Mouse (Mus musculus) adrenal gland (tissue): ENCODE data around the gene Itga1.

Experiments used
- intact Hi-C: fragments of 180-260 bp; cut with DNase I; formaldehyde crosslinking; loops from one replicate; pipeline ENCODE4 v1.15.1; 2025

Gene Itga1

DNA sequence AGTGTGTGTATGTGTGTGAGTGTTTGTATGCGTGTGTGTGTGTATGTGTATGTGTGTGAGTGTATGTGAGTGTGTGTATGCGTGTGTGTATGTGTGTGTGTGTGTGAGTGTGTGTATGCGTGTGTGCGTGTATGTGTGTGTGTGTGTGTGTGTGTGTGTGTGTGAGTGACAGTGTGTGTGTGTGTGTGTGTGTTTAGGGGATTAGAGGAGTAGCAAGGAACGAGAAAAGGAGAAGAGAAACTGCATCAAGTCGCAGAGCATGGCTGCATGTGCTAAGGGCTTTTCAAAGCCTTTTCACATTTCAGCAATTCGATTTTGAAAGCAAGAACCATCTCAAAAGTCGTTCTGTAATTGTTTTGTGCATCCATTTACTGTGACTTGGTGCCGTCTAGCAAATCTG, 191.1 kb downstream of the Itga1 start:
- intact Hi-C loops: no loop called here

DNA sequence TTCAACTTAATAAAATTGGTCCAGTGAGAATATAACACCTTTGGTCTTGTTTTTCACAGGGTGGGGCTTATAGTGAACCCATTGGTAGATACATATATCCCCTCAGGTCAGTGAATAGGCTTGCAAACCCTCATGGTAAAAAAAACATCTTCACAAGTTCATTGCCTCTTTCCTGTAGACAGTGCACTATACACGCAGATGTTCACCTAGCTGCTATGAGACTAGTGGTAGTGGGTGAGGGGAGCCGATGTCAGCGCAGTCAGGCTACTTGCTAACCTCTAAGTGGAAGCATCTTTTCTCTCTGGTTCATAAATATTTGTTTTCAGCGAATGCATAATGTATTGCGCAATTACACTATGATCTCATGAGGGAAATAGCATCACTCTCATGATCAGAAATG, 192.2 kb downstream of the Itga1 start:
- intact Hi-C loops: no loop called here

DNA sequence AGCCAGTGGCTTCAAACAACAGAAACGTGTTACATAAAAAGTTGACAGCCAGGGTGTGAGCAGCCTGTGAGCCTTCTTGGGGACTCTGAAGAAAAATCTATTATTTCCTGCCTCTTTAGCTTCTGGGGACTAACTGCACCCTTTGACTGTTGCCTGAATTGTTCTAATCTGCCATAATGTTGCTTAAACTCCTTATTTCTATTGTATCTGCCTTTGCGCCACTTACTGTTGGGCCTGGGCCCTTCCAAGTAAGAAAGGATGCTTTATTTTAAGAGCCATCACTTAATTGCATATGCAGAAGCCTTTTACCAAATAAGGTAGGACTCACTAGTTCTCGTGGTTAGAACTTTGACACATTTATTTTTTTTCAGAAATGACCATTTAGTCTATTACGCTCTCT, 193.9 kb downstream of the Itga1 start:
- intact Hi-C loops: no loop called here
